Comparison of ENCODE assay signal across 12 mouse cellular contexts in genomic region chr11:77787707-77788106, GRCm38 (mm10). TPM values are rescaled to one million over a fixed set of nuclear protein-coding genes. Genes with fewer than 3 reads are reported as not detected.
A peak's percentile ranks its signal among the peaks of the same experiment; 100 is the strongest.
DNase-seq lines count a peak whose midpoint lies in the region; ATAC-seq and TF ChIP-seq lines count a peak whose summit lies in the region.
"Had no signal": no experiment of that assay in that cellular context is flagged by ENCODE, and none has a peak within 500 bp of the region (broad histone marks: within the 10 kb centered on the region; RNA-seq: fewer than 3 reads in every experiment).

TSS of gene Gm10277 (minus strand) at chr11:77787747.

- H3K4me3 ChIP-seq in heart, embryonic 12.5 days: no peak within 1 kb of the TSS
- no peak within 1 kb of the TSS for H3K4me3 ChIP-seq in lung, postnatal 0 days (ENCODE audit: low read depth, low read length)
- H3K4me3 ChIP-seq in lung, adult 2 months (replicated peaks; ENCODE audit: extremely low read depth, low read depth, low read length): no peak within 1 kb of the TSS
- H3K4me3 ChIP-seq in intestine, embryonic 16.5 days (ENCODE audit: low read length): no peak within 1 kb of the TSS
- no peak within 1 kb of the TSS for H3K4me3 ChIP-seq in stomach, embryonic 15.5 days (replicated peaks)

- intact Hi-C loops in heart, postnatal 25 days (cut with DNase I): no loop called here

- DNase-seq in heart, postnatal 25 days (ENCODE audit: low spot score): no peak
- DNase-seq in lung, postnatal 0 days (ENCODE audit: low spot score): no peak
- DNase-seq in lung, adult 2 months: no peak
- no peak for DNase-seq in gastrocnemius, postnatal 4 days (ENCODE audit: low spot score in 2 of 2)
- no peak for DNase-seq in cerebellum, adult 9-10 months
- DNase-seq: adrenal gland, postnatal 10 days; gastrocnemius, postnatal 36 days had no signal

- WGBS in heart, embryonic 12.5 days: 76% methylated on average over 5 of the region's 5 CpGs
- 66% methylated on average over 5 of the region's 5 CpGs for WGBS in lung, postnatal 0 days
- 75% methylated on average over 5 of the region's 5 CpGs for WGBS in lung, adult 2 months
- 83% methylated on average over 5 of the region's 5 CpGs for WGBS in intestine, embryonic 16.5 days
- 72% methylated on average over 5 of the region's 5 CpGs for WGBS in stomach, embryonic 15.5 days

- peaks cover 79% of the 10 kb centered on the region for H3K4me1 ChIP-seq in heart, embryonic 12.5 days (replicated peaks)
- peaks cover 43% of the 10 kb centered on the region for H3K4me1 ChIP-seq in lung, postnatal 0 days (ENCODE audit: insufficient read depth, low read depth, low read length)
- H3K4me1 ChIP-seq in lung, adult 2 months (ENCODE audit: control insufficient read depth, insufficient read depth, low read length): peaks cover 60% of the 10 kb centered on the region
- peaks cover 66% of the 10 kb centered on the region for H3K4me1 ChIP-seq in intestine, embryonic 16.5 days (ENCODE audit: control insufficient read depth, insufficient read depth, low read length)
- H3K4me1 ChIP-seq in stomach, embryonic 15.5 days: peaks cover 63% of the 10 kb centered on the region

- TF ChIP-seq EP300 in lung, postnatal 0 days (IDR thresholded peaks at IDR 0.05): no peak

- no peak for TF ChIP-seq POLR2A in lung, adult 2 months (IDR thresholded peaks at IDR 0.05; ENCODE audit: borderline replicate concordance, extremely low read depth, low read depth, low read length)

- no peak for ATAC-seq in heart, embryonic 12.5 days (ENCODE audit: insufficient number of reproducible peaks, low FRiP score)
- ATAC-seq in lung, postnatal 0 days: no peak
- ATAC-seq in intestine, embryonic 16.5 days: no peak
- ATAC-seq in stomach, embryonic 15.5 days (ENCODE audit: insufficient read depth, low FRiP score, low read depth): no peak

- 0 out of 2 replicates have a peak within 1 kb of the TSS, but pooled peaks have one; percentile 57 for H3K9ac ChIP-seq in heart, embryonic 12.5 days
- no peak within 1 kb of the TSS for H3K9ac ChIP-seq in lung, postnatal 0 days (replicated peaks; ENCODE audit: low read depth)
- peak within 1 kb of the TSS; percentile 71; the same call in 1 of the 2 replicates for H3K9ac ChIP-seq in intestine, embryonic 16.5 days (ENCODE audit: low read depth, low read length)
- no peak within 1 kb of the TSS for H3K9ac ChIP-seq in stomach, embryonic 15.5 days

- H3K9me3 ChIP-seq in heart, embryonic 12.5 days (replicated peaks): no peaks in the 10 kb centered on the region
- H3K9me3 ChIP-seq in lung, postnatal 0 days (ENCODE audit: low read length): no peaks in the 10 kb centered on the region
- no peaks in the 10 kb centered on the region for H3K9me3 ChIP-seq in intestine, embryonic 16.5 days (ENCODE audit: control insufficient read depth, low read length)
- no peaks in the 10 kb centered on the region for H3K9me3 ChIP-seq in stomach, embryonic 15.5 days

- no peak for TF ChIP-seq CTCF in lung, postnatal 0 days (IDR thresholded peaks at IDR 0.05)
- TF ChIP-seq CTCF in lung, adult 2 months (IDR thresholded peaks at IDR 0.05; ENCODE audit: insufficient read depth, low read length): no peak

- H3K36me3 ChIP-seq in heart, embryonic 12.5 days: no peaks in the 10 kb centered on the region
- no peaks in the 10 kb centered on the region; the same call in 1 of the 2 replicates for H3K36me3 ChIP-seq in lung, postnatal 0 days (ENCODE audit: insufficient read depth, low read length)
- H3K36me3 ChIP-seq in intestine, embryonic 16.5 days (ENCODE audit: control insufficient read depth, insufficient read depth, low read length): no peaks in the 10 kb centered on the region
- H3K36me3 ChIP-seq in stomach, embryonic 15.5 days: no peaks in the 10 kb centered on the region

- no peaks in the 10 kb centered on the region for H3K27me3 ChIP-seq in heart, embryonic 12.5 days (replicated peaks)
- no peaks in the 10 kb centered on the region for H3K27me3 ChIP-seq in lung, postnatal 0 days (replicated peaks; ENCODE audit: insufficient read depth, low read length)
- H3K27me3 ChIP-seq in intestine, embryonic 16.5 days (replicated peaks; ENCODE audit: control insufficient read depth, insufficient read depth, low read length): no peaks in the 10 kb centered on the region
- H3K27me3 ChIP-seq in stomach, embryonic 15.5 days (replicated peaks): no peaks in the 10 kb centered on the region
- H3K27me3 ChIP-seq: CH12.LX had no signal

- H3K4me2 ChIP-seq in heart, embryonic 12.5 days: no peak within 1 kb of the TSS
- no peak within 1 kb of the TSS for H3K4me2 ChIP-seq in lung, postnatal 0 days (replicated peaks; ENCODE audit: low read depth, low read length)
- H3K4me2 ChIP-seq in intestine, embryonic 16.5 days (ENCODE audit: low read depth, low read length): no peak within 1 kb of the TSS
- no peak within 1 kb of the TSS for H3K4me2 ChIP-seq in stomach, embryonic 15.5 days

- peak within 1 kb of the TSS; percentile 95 for H3K27ac ChIP-seq in heart, embryonic 12.5 days (ENCODE audit: poor library complexity, severe bottlenecking)
- H3K27ac ChIP-seq in lung, postnatal 0 days (ENCODE audit: low read length): peak within 1 kb of the TSS; percentile 93
- peak within 1 kb of the TSS; percentile 99 for H3K27ac ChIP-seq in intestine, embryonic 16.5 days (ENCODE audit: low read length)
- peak within 1 kb of the TSS; percentile 84 for H3K27ac ChIP-seq in stomach, embryonic 15.5 days

RNA-seq across cellular contexts. Expression of gene Gm10277, which starts in this region (rescaled TPM):
- polyA plus RNA-seq in heart, embryonic 12.5 days (2016; fragmentation: Nextera tagmentation; extraction: Ambion mirVana): 1.2 and 1.5 TPM in 2 replicates
- total RNA-seq in heart, postnatal 25 days (2021): not detected
- polyA plus RNA-seq in lung, postnatal 0 days (2015; fragmentation: Nextera tagmentation; extraction: Ambion mirVana): 0.90 and 1.2 TPM in 2 replicates
- polyA plus RNA-seq in lung, adult 2 months (2012; rRNA removed): not detected in 2 replicates
- polyA plus RNA-seq in intestine, embryonic 16.5 days (2015; fragmentation: Nextera tagmentation; extraction: Ambion mirVana): 0.89 and 1.0 TPM in 2 replicates
- 1.5 and 1.6 TPM in 2 replicates for polyA plus RNA-seq in stomach, embryonic 15.5 days (2015; fragmentation: Nextera tagmentation; extraction: Ambion mirVana)
- not detected for total RNA-seq in gastrocnemius, postnatal 4 days (2021)
- total RNA-seq: adrenal gland, postnatal 10 days; CH12.LX; gastrocnemius, postnatal 36 days had no signal
- polyA plus RNA-seq: urinary bladder, adult 2 months had no signal

Comparison
In these comparisons a context has a peak if more than half of its experiments do, and no peak if none do; other contexts are left out.
1. H3K9ac ChIP-seq: peak in heart, embryonic 12.5 days (single experiment) and intestine, embryonic 16.5 days (single experiment); none in lung, postnatal 0 days (single experiment) and stomach, embryonic 15.5 days (single experiment).
2. Peak in every context shown above with its lines, with median percentiles within 50 percentile points of each other: H3K27ac ChIP-seq.